Mouse (Mus musculus): ENCODE results near the gene 1700013G24Rik. TPM values are rescaled to one million over a fixed set of nuclear protein-coding genes. Genes with fewer than 3 reads are reported as not detected.

1700013G24Rik gene
- polyA plus RNA-seq, 1 experiment from 2014 or later, result not detected

DNA sequence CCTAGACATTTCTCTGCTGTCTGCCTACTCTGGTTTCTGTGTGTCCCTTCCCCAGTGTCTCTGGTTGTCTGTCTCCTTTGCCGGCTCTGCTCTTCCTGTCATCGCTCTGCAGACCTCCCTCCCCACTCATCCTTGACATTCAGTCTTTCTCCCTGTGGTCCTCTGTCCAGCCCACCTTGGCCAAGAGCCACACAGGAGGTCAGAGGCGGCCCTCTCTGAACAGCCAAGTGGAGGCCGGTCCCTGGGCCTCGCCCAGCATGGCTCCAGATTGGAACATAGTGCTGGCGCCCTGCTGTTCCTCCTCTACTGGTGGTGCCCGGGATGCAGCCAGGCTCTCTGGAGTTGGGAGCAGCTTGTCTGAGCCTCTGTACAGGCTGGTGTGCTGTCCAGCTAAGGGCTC, 49.7 kb downstream of the 1700013G24Rik start:
- Histone ChIP-seq H3K4me1 (ENCODE audit: control insufficient read depth, low read depth, low read length) (peaks cover 3% of the 10 kb centered on the region), H3K9me3 (replicated peaks; ENCODE audit: control insufficient read depth, low read length) (no peaks in the 10 kb centered on the region), H3K4me3 (ENCODE audit: low read depth, low read length) (no peak overlapping the region), H3K27ac (ENCODE audit: low read length) (no peak overlapping the region), H3K9ac (ENCODE audit: low read depth, low read length) (no peak overlapping the region), H3K27me3 (ENCODE audit: control insufficient read depth, insufficient read depth, low read depth, low read length) (no peaks in the 10 kb centered on the region), H3K36me3 (ENCODE audit: control insufficient read depth, insufficient read depth) (no peaks in the 10 kb centered on the region), H3K4me2 (ENCODE audit: low read depth, low read length) (no peak overlapping the region)
- ATAC-seq (ENCODE audit: low read depth), result no peak
- 77% methylated on average over 7 of the region's 7 CpGs for WGBS (ENCODE audit: insufficient replicate concordance)

DNA sequence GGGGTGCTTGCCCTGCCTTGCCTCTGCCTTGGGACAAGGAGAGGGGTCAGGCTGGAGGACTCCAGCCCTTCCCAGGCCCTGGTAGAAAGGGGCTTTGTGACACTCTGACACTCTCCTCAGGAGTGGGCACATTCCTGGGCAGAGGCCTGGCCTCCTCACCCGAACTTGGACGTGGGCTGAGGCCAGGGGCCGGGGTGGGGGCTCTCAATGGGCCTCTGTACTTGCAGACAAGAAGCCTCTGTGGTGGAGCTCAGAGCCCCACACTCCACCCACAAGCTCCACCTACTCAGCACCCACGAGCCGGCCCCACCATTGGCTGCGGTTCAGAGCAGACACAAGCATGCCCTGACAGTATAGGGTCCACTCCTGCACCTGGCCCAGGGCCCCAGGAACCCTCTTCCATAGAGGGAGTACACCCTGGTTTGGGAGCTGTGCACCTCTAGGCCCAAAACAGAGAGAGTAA, 50.5 kb downstream of the 1700013G24Rik start:
- WGBS (ENCODE audit: insufficient replicate concordance), result 42% methylated on average over 6 of the region's 6 CpGs
- Histone ChIP-seq H3K9me3 (replicated peaks; ENCODE audit: control insufficient read depth, low read length) (no peaks in the 10 kb centered on the region), H3K36me3 (ENCODE audit: control insufficient read depth, insufficient read depth) (no peaks in the 10 kb centered on the region), H3K27ac (ENCODE audit: low read length) (no peak overlapping the region), H3K27me3 (ENCODE audit: control insufficient read depth, insufficient read depth, low read depth, low read length) (no peaks in the 10 kb centered on the region), H3K4me1 (ENCODE audit: control insufficient read depth, low read depth, low read length) (peaks cover 3% of the 10 kb centered on the region), H3K9ac (ENCODE audit: low read depth, low read length) (no peak overlapping the region), H3K4me3 (ENCODE audit: low read depth, low read length) (no peak overlapping the region), H3K4me2 (ENCODE audit: low read depth, low read length) (no peak overlapping the region)
- ATAC-seq (ENCODE audit: low read depth), result no peak

Other genes starting within 250 kb of the 1700013G24Rik start
- gene Wnt4, start 175.8 kb upstream of the 1700013G24Rik start, polyA plus RNA-seq (2015; fragmentation: Nextera tagmentation; extraction: Ambion mirVana), result 0.09 and 0.19 TPM in 2 replicates
- gene Cdc42, start 95.6 kb upstream of the 1700013G24Rik start, polyA plus RNA-seq (2015; fragmentation: Nextera tagmentation; extraction: Ambion mirVana), result 235 and 242 TPM in 2 replicates
- not detected in 2 replicates for gene Cela3a, start 43.5 kb upstream of the 1700013G24Rik start, polyA plus RNA-seq (2015; fragmentation: Nextera tagmentation; extraction: Ambion mirVana)
- 0.46 and 6.1 TPM in 2 replicates for gene Cela3b, start 22.7 kb upstream of the 1700013G24Rik start, polyA plus RNA-seq (2015; fragmentation: Nextera tagmentation; extraction: Ambion mirVana)
- gene Hspg2, start 15.5 kb downstream of the 1700013G24Rik start, polyA plus RNA-seq (2015; fragmentation: Nextera tagmentation; extraction: Ambion mirVana), result 4.3 and 5.2 TPM in 2 replicates
- gene Ldlrad2, start 121.3 kb downstream of the 1700013G24Rik start, polyA plus RNA-seq (2015; fragmentation: Nextera tagmentation; extraction: Ambion mirVana), result not detected in 2 replicates
- 26.3 and 27.1 TPM in 2 replicates for gene Usp48, start 140.5 kb downstream of the 1700013G24Rik start, polyA plus RNA-seq (2015; fragmentation: Nextera tagmentation; extraction: Ambion mirVana)
- 3.0 and 4.4 TPM in 2 replicates for gene Rap1gap, start 211.4 kb downstream of the 1700013G24Rik start, polyA plus RNA-seq (2015; fragmentation: Nextera tagmentation; extraction: Ambion mirVana)

All from liver, embryonic 16.5 days (tissue).